Mouse (Mus musculus) stomach, postnatal 0 days (tissue): ENCODE measurements around the gene Fmn2.

Source experiments
- CTCF ChIP-seq: IDR thresholded peaks from 2 replicates; pipeline ENCODE4 v1.5.1; 2016; ENCODE audit warnings: antibody characterized with exemption, low read depth, mild to moderate bottlenecking, moderate library complexity
- EP300 ChIP-seq: optimal IDR thresholded peaks from 2 replicates; pipeline ENCODE3; 2016; ENCODE audit warnings: antibody characterized with exemption

- TF ChIP-seq CTCF (peak; percentile 17), EP300 (no peak)
Observed at GRCm38 (mm10) chr1:174555412-174555811, 53.8 kb downstream of the Fmn2 start.
